Mouse (Mus musculus): ENCODE results near the gene Mia2. TPM values are rescaled to one million over a fixed set of nuclear protein-coding genes. Genes with fewer than 3 reads are reported as not detected.
"Not testable (repeated sequence)": the region's sequence is repeated elsewhere in the genome, so short reads cannot be mapped to it uniquely, and the experiment has no call there.

Gene Mia2
- total RNA-seq (2021): 10 to 100 TPM; 37.7 to 40.7 TPM

DNA sequence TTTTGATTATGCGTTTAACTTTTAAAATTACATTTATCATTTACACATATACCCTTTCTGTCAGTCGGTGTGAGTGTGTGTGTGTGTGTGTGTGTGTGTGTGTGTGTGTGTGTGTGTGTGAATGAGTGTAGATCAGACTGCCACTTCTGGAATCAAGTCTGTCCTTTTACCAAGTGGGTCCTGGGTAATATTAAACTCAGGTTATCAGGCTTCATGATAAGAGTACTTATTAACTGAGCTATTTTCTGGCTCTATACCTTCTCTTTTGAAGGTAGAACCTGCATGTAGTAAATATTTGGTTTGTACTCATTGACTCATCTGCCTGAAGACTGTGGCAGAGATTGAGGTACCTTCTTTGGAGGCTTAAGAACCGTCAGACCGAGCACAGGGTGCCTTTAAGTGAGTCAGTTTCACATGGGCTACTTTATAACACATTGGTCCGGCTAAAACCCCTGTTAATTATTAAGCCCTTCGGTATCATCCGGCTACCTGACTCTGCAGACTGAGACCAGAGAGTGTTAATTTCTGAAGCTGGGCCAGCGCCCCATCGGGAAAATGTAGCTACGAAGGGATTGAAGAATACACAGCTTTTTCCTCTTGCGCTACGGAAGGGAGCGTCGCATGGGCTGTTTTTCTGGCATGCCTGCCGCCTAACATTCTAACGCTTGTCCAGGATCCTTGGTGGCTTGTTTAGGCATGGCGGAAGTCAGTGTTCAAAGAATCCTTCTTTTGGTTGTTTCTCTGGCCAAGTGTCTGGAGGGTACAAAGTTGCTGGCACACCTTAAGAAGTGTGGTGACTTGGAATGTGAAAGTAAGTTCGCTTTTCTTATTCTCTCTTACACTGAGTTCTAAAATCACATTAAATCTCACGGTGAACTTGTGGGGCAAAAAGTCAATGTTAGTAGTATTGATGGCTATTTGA lies at the start of gene Mia2:
Gene Mia2 (plus strand): TSS at position 696 of the 922 bp plus-strand sequence.
- intact Hi-C loops (cut with DNase I): no loop called here
- no peak for DNase-seq (ENCODE audit: extremely low spot score in 1 of 2, low spot score in 2 of 2)

DNA sequence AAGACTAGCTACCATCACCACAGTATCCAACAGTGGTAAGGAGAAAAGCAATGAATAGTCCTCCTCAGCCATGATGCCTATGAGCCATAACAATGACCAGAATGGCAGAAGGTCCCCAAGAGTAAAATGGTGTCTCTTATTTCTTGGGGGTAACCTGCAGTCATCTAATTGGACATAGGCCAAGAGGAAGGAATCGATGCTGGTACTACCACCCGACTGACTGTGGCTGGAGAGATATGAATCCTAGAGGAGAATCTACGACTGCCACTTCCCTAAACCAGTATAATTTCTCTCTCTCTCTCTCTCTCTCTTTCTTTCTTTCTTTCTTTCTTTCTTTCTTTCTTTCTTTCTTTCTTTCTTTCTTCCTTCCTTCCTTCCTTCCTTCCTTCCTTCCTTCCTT lies 43.1 kb upstream of the Mia2 start:
- DNase-seq (ENCODE audit: extremely low spot score in 1 of 2, low spot score in 2 of 2): no peak
- intact Hi-C loops (cut with DNase I): no loop called here

GRCm38 (mm10) chr12:59053166-59053565 lies 42.4 kb upstream of the Mia2 start:
- no peak for DNase-seq (ENCODE audit: extremely low spot score in 1 of 2, low spot score in 2 of 2)
- intact Hi-C loops (cut with DNase I): no loop called here

GRCm38 (mm10) chr12:59053976-59054375 lies 41.6 kb upstream of the Mia2 start:
- intact Hi-C loops (cut with DNase I): no loop called here
- DNase-seq (ENCODE audit: extremely low spot score in 1 of 2, low spot score in 2 of 2): no peak

GRCm38 (mm10) chr12:59055196-59055850 lies 40.3 kb upstream of the Mia2 start:
- intact Hi-C loops (cut with DNase I): no loop called here
- DNase-seq (ENCODE audit: extremely low spot score in 1 of 2, low spot score in 2 of 2): no peak

GRCm38 (mm10) chr12:59056222-59056621 lies 39.4 kb upstream of the Mia2 start:
- intact Hi-C loops (cut with DNase I): no loop called here
- DNase-seq (ENCODE audit: extremely low spot score in 1 of 2, low spot score in 2 of 2): no peak

- DNase-seq (ENCODE audit: extremely low spot score in 1 of 2, low spot score in 2 of 2); intact Hi-C loops (cut with DNase I): not testable (repeated sequence)
Measured at GRCm38 (mm10) chr12:59058242-59058641, 37.4 kb upstream of the Mia2 start.

- DNase-seq (ENCODE audit: extremely low spot score in 1 of 2, low spot score in 2 of 2): no peak
- intact Hi-C loops (cut with DNase I): no loop called here
Measured at GRCm38 (mm10) chr12:59060322-59060721, 35.3 kb upstream of the Mia2 start.

GRCm38 (mm10) chr12:59060993-59061595 lies 34.5 kb upstream of the Mia2 start, which contains the start of gene Trappc6b:
Trappc6b (minus strand) TSS chr12:59061472.
- DNase-seq (ENCODE audit: extremely low spot score in 1 of 2, low spot score in 2 of 2): peak; percentile 76 to 92
- intact Hi-C loops (cut with DNase I): no loop called here

- intact Hi-C loops (cut with DNase I): loop anchor here (5.0 kb wide), 1 partner anchor 67 kb away; no protein-coding TSS in a partner anchor
- DNase-seq (ENCODE audit: extremely low spot score in 1 of 2, low spot score in 2 of 2): no peak
Measured at GRCm38 (mm10) chr12:59064837-59065236, 30.8 kb upstream of the Mia2 start.

GRCm38 (mm10) chr12:59065776-59066175 lies 29.8 kb upstream of the Mia2 start:
- intact Hi-C loops (cut with DNase I): loop anchor here (5.0 kb wide), 1 partner anchor 67 kb away; no protein-coding TSS in a partner anchor
- no peak for DNase-seq (ENCODE audit: extremely low spot score in 1 of 2, low spot score in 2 of 2)

DNA sequence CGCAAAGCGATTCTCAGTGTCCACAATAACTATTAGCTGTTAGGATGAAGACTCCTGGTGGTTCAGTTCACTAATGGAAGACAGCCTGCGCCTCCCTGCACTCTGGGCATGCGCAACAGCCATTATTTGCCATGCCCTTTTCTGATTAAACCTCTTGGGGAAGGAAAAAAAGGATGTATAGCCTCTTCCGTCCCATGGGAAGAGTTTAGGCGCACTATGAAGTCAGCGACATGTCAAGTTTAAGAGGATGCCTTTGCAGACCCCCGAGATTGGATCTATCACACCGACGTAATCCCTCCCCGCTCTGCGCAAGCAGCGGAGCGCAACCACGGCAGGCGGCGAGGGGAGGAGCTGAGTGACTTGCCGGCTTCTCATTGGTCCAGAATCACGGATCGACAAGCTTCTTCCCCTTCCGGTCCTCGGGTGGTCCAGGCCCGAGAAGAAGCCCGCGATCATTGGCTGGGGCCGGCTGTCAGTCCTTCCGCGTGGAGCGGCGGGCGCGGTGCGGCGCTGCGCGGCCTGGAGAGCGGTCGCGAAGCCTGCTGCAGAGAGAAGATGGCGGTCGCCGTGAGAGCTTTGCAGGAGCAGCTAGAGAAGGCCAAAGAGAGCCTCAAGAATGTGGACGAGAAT lies 29.0 kb upstream of the Mia2 start, which contains the start of gene Pnn:
Gene Pnn (plus strand): TSS at position 437 of the 630 bp plus-strand sequence.
- DNase-seq (ENCODE audit: extremely low spot score in 1 of 2, low spot score in 2 of 2): peak; percentile 98
- intact Hi-C loops (cut with DNase I): loop anchor here (5.0 kb wide), 1 partner anchor 66 kb away; no protein-coding TSS in a partner anchor

DNA sequence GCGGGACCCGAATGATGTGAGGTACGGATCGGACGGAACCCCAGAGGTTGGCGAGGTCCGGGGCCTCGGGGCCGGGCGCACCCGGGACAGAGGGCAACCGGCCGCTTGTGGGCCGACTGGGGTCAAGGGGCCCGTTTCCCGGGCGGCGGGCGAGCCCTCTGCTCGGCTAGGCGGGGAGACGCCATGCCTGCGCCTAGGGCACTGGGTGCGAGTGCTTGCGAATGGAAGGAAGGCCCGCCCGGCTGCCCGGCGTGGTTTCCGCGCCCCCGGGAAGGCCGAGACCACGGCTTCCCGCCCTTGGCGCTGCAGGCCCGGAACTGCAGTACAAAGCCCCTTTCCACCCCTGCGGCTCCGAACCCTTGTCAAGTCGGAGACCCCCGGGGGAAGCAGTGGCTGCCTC lies 28.5 kb upstream of the Mia2 start:
- intact Hi-C loops (cut with DNase I): loop anchor here (5.0 kb wide), 1 partner anchor 65 kb away; no protein-coding TSS in a partner anchor
- DNase-seq (ENCODE audit: extremely low spot score in 1 of 2, low spot score in 2 of 2): peak in 1 of 2 experiments; percentile 64

DNA sequence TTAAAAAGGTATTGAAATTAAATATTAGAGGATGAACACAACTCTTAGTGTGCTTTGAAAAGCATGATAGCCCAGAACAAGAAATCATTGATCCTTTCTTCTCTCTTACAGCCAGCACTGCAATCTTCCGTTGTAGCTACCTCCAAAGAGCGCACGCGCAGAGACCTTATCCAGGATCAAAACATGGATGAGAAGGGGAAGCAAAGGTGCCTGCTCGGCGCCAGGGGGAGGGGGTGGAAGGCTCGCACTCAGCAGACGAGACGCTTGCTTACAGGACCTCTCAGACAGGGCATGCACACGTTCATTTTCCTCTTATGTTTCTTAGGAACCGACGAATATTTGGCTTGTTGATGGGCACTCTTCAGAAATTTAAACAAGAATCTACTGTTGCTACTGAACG lies 26.8 kb upstream of the Mia2 start:
- no peak for DNase-seq (ENCODE audit: extremely low spot score in 1 of 2, low spot score in 2 of 2)
- intact Hi-C loops (cut with DNase I): loop anchor here (5.0 kb wide), 1 partner anchor 64 kb away; no protein-coding TSS in a partner anchor

DNA sequence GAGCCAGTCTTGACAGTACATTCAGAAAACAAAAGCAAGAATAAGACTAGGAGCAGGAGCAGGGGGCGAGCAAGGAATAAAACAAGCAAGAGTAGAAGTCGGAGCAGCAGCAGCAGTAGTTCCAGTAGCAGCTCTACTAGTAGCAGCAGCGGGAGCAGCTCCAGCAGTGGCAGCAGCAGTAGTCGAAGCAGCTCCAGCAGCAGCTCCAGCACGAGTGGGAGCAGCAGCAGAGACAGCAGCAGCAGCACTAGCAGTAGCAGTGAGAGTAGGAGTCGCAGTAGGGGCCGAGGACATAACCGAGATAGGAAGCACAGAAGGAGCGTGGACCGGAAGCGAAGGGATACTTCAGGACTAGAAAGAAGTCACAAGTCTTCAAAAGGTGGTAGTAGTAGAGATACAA lies 23.3 kb upstream of the Mia2 start:
- DNase-seq (ENCODE audit: extremely low spot score in 1 of 2, low spot score in 2 of 2): no peak
- intact Hi-C loops (cut with DNase I): no loop called here

GRCm38 (mm10) chr12:59074052-59074451 lies 21.5 kb upstream of the Mia2 start:
- DNase-seq (ENCODE audit: extremely low spot score in 1 of 2, low spot score in 2 of 2): peak in 1 of 2 experiments; percentile 27
- intact Hi-C loops (cut with DNase I): no loop called here

GRCm38 (mm10) chr12:59076996-59077395 lies 18.6 kb upstream of the Mia2 start:
- no peak for DNase-seq (ENCODE audit: extremely low spot score in 1 of 2, low spot score in 2 of 2)
- intact Hi-C loops (cut with DNase I): no loop called here

GRCm38 (mm10) chr12:59077883-59078282 lies 17.7 kb upstream of the Mia2 start:
- intact Hi-C loops (cut with DNase I): no loop called here
- no peak for DNase-seq (ENCODE audit: extremely low spot score in 1 of 2, low spot score in 2 of 2)

- intact Hi-C loops (cut with DNase I): no loop called here
- no peak for DNase-seq (ENCODE audit: extremely low spot score in 1 of 2, low spot score in 2 of 2)
Measured at GRCm38 (mm10) chr12:59080461-59080860, 15.1 kb upstream of the Mia2 start.

Data from left cerebral cortex, postnatal 10 days (tissue).